18 mouse cellular contexts compared by ENCODE assay signal in genomic region chr2:27084963-27085362, GRCm38 (mm10). TPM values are rescaled to one million over a fixed set of nuclear protein-coding genes. Genes with fewer than 3 reads are reported as not detected.
DNase-seq lines count a peak whose midpoint lies in the region; ATAC-seq and TF ChIP-seq lines count a peak whose summit lies in the region.
"Had no signal": no experiment of that assay in that cellular context is flagged by ENCODE, and none has a peak within 500 bp of the region (broad histone marks: within the 10 kb centered on the region; RNA-seq: fewer than 3 reads in every experiment).

No protein-coding gene starts in this region.

- H3K4me1 ChIP-seq in lung, embryonic 14.5 days (ENCODE audit: insufficient read depth): peaks cover 38% of the 10 kb centered on the region
- H3K4me1 ChIP-seq in limb, embryonic 14.5 days (ENCODE audit: control insufficient read depth, insufficient read depth, low read length): peaks cover 29% of the 10 kb centered on the region
- H3K4me1 ChIP-seq in midbrain, embryonic 14.5 days (ENCODE audit: control insufficient read depth, insufficient read depth, low read length): peaks cover 3% of the 10 kb centered on the region

- WGBS in lung, embryonic 14.5 days: 26% methylated on average over 8 of the region's 8 CpGs
- 23% methylated on average over 8 of the region's 8 CpGs for WGBS in limb, embryonic 14.5 days
- 57% methylated on average over 8 of the region's 8 CpGs for WGBS in midbrain, embryonic 14.5 days

- no peak; the same call in 1 of the 2 replicates for ATAC-seq in lung, embryonic 14.5 days (ENCODE audit: insufficient read depth)
- 0 out of 2 replicates have a peak, but pooled peaks have one; percentile 28 for ATAC-seq in limb, embryonic 14.5 days (ENCODE audit: low FRiP score, low read depth)
- no peak for ATAC-seq in midbrain, embryonic 14.5 days (ENCODE audit: low FRiP score, low TSS enrichment)
- ATAC-seq: midbrain, embryonic 13.5 days had no signal

- no peak overlapping the region for H3K9ac ChIP-seq in lung, embryonic 14.5 days
- no peak overlapping the region for H3K9ac ChIP-seq in limb, embryonic 14.5 days (ENCODE audit: low read depth, low read length, severe bottlenecking)
- H3K9ac ChIP-seq in midbrain, embryonic 14.5 days (replicated peaks; ENCODE audit: low read length): no peak overlapping the region
- H3K9ac ChIP-seq: forebrain, embryonic 12.5 days; hindbrain, embryonic 13.5 days; midbrain, embryonic 13.5 days had no signal

- no peak overlapping the region for H3K4me3 ChIP-seq in lung, embryonic 14.5 days (ENCODE audit: low read depth, low read length)
- no peak overlapping the region for H3K4me3 ChIP-seq in limb, embryonic 14.5 days (replicated peaks; ENCODE audit: low read length)
- no peak overlapping the region for H3K4me3 ChIP-seq in midbrain, embryonic 14.5 days (replicated peaks; ENCODE audit: low read depth, low read length)
- H3K4me3 ChIP-seq: forebrain, embryonic 12.5 days; hindbrain, embryonic 13.5 days; midbrain, embryonic 13.5 days had no signal

- H3K9me3 ChIP-seq in lung, embryonic 14.5 days (ENCODE audit: low read depth, low read length): no peaks in the 10 kb centered on the region
- H3K9me3 ChIP-seq in limb, embryonic 14.5 days (ENCODE audit: control insufficient read depth, low read length): no peaks in the 10 kb centered on the region
- H3K9me3 ChIP-seq in midbrain, embryonic 14.5 days (ENCODE audit: control insufficient read depth, low read length): no peaks in the 10 kb centered on the region
- H3K9me3 ChIP-seq: forebrain, embryonic 12.5 days; hindbrain, embryonic 13.5 days; midbrain, embryonic 13.5 days had no signal

- H3K27me3 ChIP-seq in lung, embryonic 14.5 days (ENCODE audit: insufficient read depth, low read length): no peaks in the 10 kb centered on the region
- H3K27me3 ChIP-seq in limb, embryonic 14.5 days (ENCODE audit: control insufficient read depth, insufficient read depth, low read length): no peaks in the 10 kb centered on the region
- H3K27me3 ChIP-seq in midbrain, embryonic 14.5 days (ENCODE audit: control insufficient read depth, insufficient read depth, low read length): no peaks in the 10 kb centered on the region
- H3K27me3 ChIP-seq: forebrain, embryonic 12.5 days; midbrain, embryonic 13.5 days had no signal

- H3K27ac ChIP-seq in lung, embryonic 14.5 days (ENCODE audit: low read depth): peak overlapping the region; percentile 3; the same call in 1 of the 2 replicates
- H3K27ac ChIP-seq in limb, embryonic 14.5 days (replicated peaks; ENCODE audit: low read depth, low read length): no peak overlapping the region
- no peak overlapping the region for H3K27ac ChIP-seq in midbrain, embryonic 14.5 days (replicated peaks; ENCODE audit: low read depth, low read length)
- H3K27ac ChIP-seq: forebrain, embryonic 12.5 days; hindbrain, embryonic 13.5 days; midbrain, embryonic 13.5 days had no signal

- TF ChIP-seq CTCF in lung, embryonic 14.5 days (IDR thresholded peaks at IDR 0.05; ENCODE audit: low read depth): no peak

- DNase-seq in lung, embryonic 14.5 days: no peak
- no peak for DNase-seq in lung, adult 18-20 months
- DNase-seq in brain, adult 2 months (ENCODE audit: low read depth, low spot score): peak; percentile 36
- DNase-seq in limb, embryonic 14.5 days (ENCODE audit: low spot score): no peak
- peak; percentile 62 for DNase-seq in thymus, postnatal 25 days
- no peak for DNase-seq in cerebellum, adult 9-11 months
- no peak for DNase-seq in midbrain, embryonic 14.5 days
- DNase-seq: gastrocnemius, postnatal 25 days; heart, postnatal 14 days; kidney, postnatal 25 days; layer of hippocampus, adult 9-11 months; right cerebral cortex, adult 18-20 months had no signal

- H3K36me3 ChIP-seq in lung, embryonic 14.5 days (ENCODE audit: insufficient read depth): no peaks in the 10 kb centered on the region
- H3K36me3 ChIP-seq in limb, embryonic 14.5 days (ENCODE audit: control insufficient read depth, insufficient read depth, low read length): no peaks in the 10 kb centered on the region
- no peaks in the 10 kb centered on the region for H3K36me3 ChIP-seq in midbrain, embryonic 14.5 days (ENCODE audit: control insufficient read depth, insufficient read depth, low read length)
- H3K36me3 ChIP-seq: forebrain, embryonic 12.5 days; hindbrain, embryonic 13.5 days; midbrain, embryonic 13.5 days had no signal

- no peak overlapping the region for H3K4me2 ChIP-seq in lung, embryonic 14.5 days
- no peak overlapping the region for H3K4me2 ChIP-seq in limb, embryonic 14.5 days (replicated peaks; ENCODE audit: low read depth, low read length, severe bottlenecking)
- no peak overlapping the region for H3K4me2 ChIP-seq in midbrain, embryonic 14.5 days (ENCODE audit: low read length)
- H3K4me2 ChIP-seq: forebrain, embryonic 12.5 days; heart, embryonic 11.5 days; hindbrain, embryonic 13.5 days; midbrain, embryonic 13.5 days had no signal

- no peak for TF ChIP-seq POLR2A in limb, embryonic 14.5 days (IDR thresholded peaks at IDR 0.05; ENCODE audit: borderline replicate concordance, extremely low read depth, insufficient read depth, insufficient read length)

RNA-seq across cellular contexts. Expression of gene Adamtsl2, which starts 5.8 kb away (rescaled TPM):
- 19.2 and 21.0 TPM in 2 replicates for polyA plus RNA-seq in lung, embryonic 14.5 days (2014; fragmentation: Nextera tagmentation; extraction: Ambion mirVana)
- 16.1 and 21.5 TPM in 2 replicates for polyA plus RNA-seq in limb, embryonic 14.5 days (2012; rRNA removed)
- polyA plus RNA-seq in limb, embryonic 14.5 days (2014; fragmentation: Nextera tagmentation; extraction: Ambion mirVana): 9.3 and 12.9 TPM in 2 replicates
- 7.1 and 7.6 TPM in 2 replicates for polyA plus RNA-seq in midbrain, embryonic 14.5 days (2014; fragmentation: Nextera tagmentation; extraction: Ambion mirVana)

RNA-seq across cellular contexts. Expression of gene Mymk, which starts 13.0 kb away (rescaled TPM):
- polyA plus RNA-seq in lung, embryonic 14.5 days (2014; fragmentation: Nextera tagmentation; extraction: Ambion mirVana): 0.17 and 0.18 TPM in 2 replicates
- polyA plus RNA-seq in limb, embryonic 14.5 days (2012; rRNA removed): 46.8 and 60.5 TPM in 2 replicates
- polyA plus RNA-seq in limb, embryonic 14.5 days (2014; fragmentation: Nextera tagmentation; extraction: Ambion mirVana): 47.8 and 70.4 TPM in 2 replicates
- polyA plus RNA-seq in midbrain, embryonic 14.5 days (2014; fragmentation: Nextera tagmentation; extraction: Ambion mirVana): not detected in 2 replicates
- polyA plus RNA-seq: intestine, embryonic 14.5 days; liver, adult 2 months; midbrain, embryonic 13.5 days had no signal

RNA-seq across cellular contexts. Expression of gene Slc2a6, which starts 57.2 kb away (rescaled TPM):
- polyA plus RNA-seq in lung, embryonic 14.5 days (2014; fragmentation: Nextera tagmentation; extraction: Ambion mirVana): 0.28 and 0.35 TPM in 2 replicates
- 0.73 and 1.0 TPM in 2 replicates for polyA plus RNA-seq in limb, embryonic 14.5 days (2012; rRNA removed)
- 0.48 and 0.88 TPM in 2 replicates for polyA plus RNA-seq in limb, embryonic 14.5 days (2014; fragmentation: Nextera tagmentation; extraction: Ambion mirVana)
- 4.3 and 4.9 TPM in 2 replicates for polyA plus RNA-seq in midbrain, embryonic 14.5 days (2014; fragmentation: Nextera tagmentation; extraction: Ambion mirVana)

RNA-seq across cellular contexts. Expression of gene Fam163b, which starts 57.3 kb away (rescaled TPM):
- 0.61 and 0.70 TPM in 2 replicates for polyA plus RNA-seq in lung, embryonic 14.5 days (2014; fragmentation: Nextera tagmentation; extraction: Ambion mirVana)
- polyA plus RNA-seq in limb, embryonic 14.5 days (2012; rRNA removed): 0.68 and 1.1 TPM in 2 replicates
- polyA plus RNA-seq in limb, embryonic 14.5 days (2014; fragmentation: Nextera tagmentation; extraction: Ambion mirVana): 0.30 and 0.43 TPM in 2 replicates
- 2.8 and 4.2 TPM in 2 replicates for polyA plus RNA-seq in midbrain, embryonic 14.5 days (2014; fragmentation: Nextera tagmentation; extraction: Ambion mirVana)
- polyA plus RNA-seq: liver, adult 2 months had no signal

Comparison
In these comparisons a context has a peak if more than half of its experiments do, and no peak if none do; other contexts are left out.
1. DNase-seq: peak in brain, adult 2 months (single experiment) and thymus, postnatal 25 days (single experiment); none in lung, embryonic 14.5 days (single experiment), lung, adult 18-20 months (0 of 2), limb, embryonic 14.5 days (single experiment), cerebellum, adult 9-11 months (single experiment) and midbrain, embryonic 14.5 days (single experiment).
2. RNA of gene Mymk, which starts 13.0 kb away (polyA plus RNA-seq): 46.8 to 70.4 TPM in limb, embryonic 14.5 days; 0.17 to 0.18 TPM in lung, embryonic 14.5 days and not detected in midbrain, embryonic 14.5 days; every median in the first group is over 10 times any median in the second.